Mouse (Mus musculus): ENCODE measurements at regions not wholly inside any gene's neighbourhood (a gene's known extent, or its start where the extent isn't known, plus 50 kb on each side); places are given as distances from the start of the nearest gene placed in this dataset.
"Not testable (repeated sequence)": the region's sequence is repeated elsewhere in the genome, so short reads cannot be mapped to it uniquely, and the experiment has no call there.

- ChIA-PET CTCF (interaction anchor here in 1 of 4 experiments (0.6 kb wide), 1 partner anchor 63 kb away, joined by 3 read pairs; no protein-coding TSS in a partner anchor), POLR2A (no interaction called here)
Measured at GRCm38 (mm10) chr19:33860658-33861057, 73.4 kb upstream of the Lipo1 start.

DNA sequence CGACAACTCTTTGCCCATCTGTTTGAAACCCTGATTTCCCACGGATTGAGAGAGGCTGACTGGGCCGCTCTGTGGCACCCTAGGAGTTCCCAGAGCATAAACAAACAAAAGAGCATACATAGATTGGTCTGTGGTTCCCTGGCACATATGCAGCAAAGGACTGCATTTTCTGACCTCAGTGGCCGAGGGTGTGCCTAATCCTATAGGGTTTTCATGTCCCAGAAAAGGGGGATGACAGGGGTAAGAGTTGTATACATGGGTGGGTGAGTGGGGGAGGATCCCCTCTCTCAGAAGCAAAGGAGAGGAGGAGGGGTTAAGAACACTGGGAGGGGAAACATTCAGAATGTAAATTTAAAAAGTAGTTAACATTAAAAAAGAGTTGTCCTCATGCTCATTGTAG, 63.8 kb upstream of the Lipo1 start:
- CTCF ChIA-PET: no interaction called here
- POLR2A ChIA-PET: interaction anchor here in 1 of 4 experiments (0.9 kb wide), 1 partner anchor 90 kb away, joined by 3 read pairs; no protein-coding TSS in a partner anchor

DNA sequence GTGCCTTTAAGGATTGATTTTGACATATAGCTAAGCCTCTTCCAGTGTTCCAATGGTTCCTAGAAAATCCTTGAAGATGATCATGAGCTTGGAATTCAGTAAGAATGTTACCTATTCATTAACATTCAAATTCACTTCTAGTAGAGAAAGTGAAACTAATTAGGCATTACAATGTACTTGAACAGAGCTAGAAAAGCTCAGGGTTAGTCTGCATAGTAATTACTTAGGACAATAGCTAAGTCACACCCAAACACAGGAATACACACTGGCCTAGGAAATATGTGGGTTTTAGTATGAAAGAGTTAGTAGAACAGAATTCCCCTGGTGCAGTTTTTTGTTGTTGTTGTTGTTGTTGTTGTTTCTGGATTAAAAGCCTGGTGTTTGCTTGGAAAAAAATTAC, 63.4 kb upstream of the Lipo1 start:
- CTCF ChIA-PET: no interaction called here
- POLR2A ChIA-PET: interaction anchor here in 1 of 4 experiments (0.9 kb wide), 1 partner anchor 90 kb away, joined by 3 read pairs; no protein-coding TSS in a partner anchor

DNA sequence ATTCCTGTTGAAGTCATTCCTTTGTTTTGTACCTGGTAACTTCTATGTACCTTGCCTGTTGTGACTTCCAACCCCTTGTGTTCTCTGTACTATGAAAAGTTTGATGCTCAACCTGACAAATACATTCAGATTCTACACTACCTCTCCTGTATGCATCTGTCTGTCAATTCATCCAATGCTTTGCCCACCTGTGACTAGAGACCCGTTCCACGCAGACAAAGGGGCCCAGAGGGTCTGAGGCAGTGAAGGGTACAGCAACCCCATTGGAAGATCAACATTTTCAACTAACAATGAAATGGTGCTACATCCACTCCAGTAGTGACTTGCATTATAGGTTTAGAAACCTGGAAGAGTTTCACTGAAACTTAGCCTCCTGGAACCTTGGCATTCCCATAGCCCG, 62.9 kb upstream of the Lipo1 start:
- CTCF ChIA-PET: not testable (repeated sequence)
- POLR2A ChIA-PET: interaction anchor here in 1 of 4 experiments (0.9 kb wide), 1 partner anchor 89 kb away, joined by 3 read pairs; no protein-coding TSS in a partner anchor

- CTCF ChIA-PET, POLR2A ChIA-PET: not testable (repeated sequence)
Measured at GRCm38 (mm10) chr19:33849291-33850044, 62.2 kb upstream of the Lipo1 start.
